Mouse (Mus musculus) layer of hippocampus, adult 9-10 months (tissue): ENCODE data around the gene Lss.
A peak's percentile ranks its signal among the peaks of the same experiment; 100 is the strongest.

Experiments used
- DNase-seq: peaks from one replicate; pipeline ENCODE4 v3.0.0; 2022; ENCODE audit warnings: low spot score

Gene Lss

DNA sequence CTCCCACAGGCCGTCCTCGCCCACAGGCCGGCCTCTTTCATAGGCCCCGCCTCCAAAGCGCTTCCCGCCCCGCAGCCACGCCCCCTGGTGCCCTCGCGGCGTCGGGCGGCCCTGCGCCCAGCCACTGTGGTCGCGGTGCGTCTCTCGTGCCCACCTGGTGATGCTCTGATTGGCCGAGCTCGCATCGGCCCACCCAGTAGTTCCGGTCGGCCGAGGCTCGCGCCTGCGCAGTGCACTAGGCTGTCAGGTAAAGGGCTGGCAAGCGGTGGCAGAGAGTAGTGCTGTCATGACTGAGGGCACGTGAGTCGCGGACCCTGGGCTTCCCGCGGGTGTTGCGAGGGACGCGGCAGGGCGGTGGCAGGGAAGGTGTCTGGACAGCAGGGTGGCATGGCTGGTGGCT lies at the start of gene Lss:
Lss (plus strand) TSS at position 214 of the 400 bp plus-strand sequence.
- peak; percentile 86 for DNase-seq

DNA sequence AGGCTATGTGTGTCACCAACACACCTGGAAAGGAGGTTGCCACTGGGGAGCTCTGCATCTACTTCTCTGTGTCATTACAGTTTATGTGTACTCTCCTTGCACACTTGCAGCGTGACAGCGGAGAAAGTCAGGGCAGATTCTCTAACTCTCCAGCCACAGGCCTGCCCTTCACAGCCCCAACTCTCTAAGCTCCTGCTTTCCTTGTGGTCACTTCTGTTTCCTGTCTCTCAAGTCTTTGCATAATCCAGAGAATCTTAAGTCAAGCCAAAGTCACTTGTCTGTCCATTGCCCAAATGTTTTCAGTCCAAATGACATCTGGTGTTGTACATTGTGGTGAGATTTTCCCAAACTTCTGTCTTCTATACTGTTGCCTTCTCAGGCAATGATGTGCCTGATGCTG lies 45.1 kb upstream of the Lss start:
- DNase-seq: no peak

DNA sequence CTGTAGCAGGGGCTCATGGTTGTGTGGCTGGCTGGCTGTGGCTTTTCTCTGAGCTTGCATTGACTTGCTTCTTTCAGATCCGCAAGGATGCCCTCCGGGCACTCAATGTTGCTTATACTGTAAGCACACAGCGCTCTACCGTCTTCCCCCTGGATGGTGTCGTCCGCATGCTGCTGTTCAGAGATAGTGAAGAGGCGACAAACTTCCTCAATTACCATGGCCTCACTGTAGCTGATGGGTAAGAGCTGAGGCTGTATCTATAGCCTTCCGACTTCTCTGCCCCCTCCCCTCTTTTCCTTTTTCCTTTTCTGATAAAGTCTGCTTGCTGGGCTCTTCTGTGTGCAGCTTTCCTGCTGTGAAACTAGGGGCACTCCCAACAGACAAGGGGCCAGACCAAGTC lies 43.1 kb upstream of the Lss start:
- no peak for DNase-seq

DNA sequence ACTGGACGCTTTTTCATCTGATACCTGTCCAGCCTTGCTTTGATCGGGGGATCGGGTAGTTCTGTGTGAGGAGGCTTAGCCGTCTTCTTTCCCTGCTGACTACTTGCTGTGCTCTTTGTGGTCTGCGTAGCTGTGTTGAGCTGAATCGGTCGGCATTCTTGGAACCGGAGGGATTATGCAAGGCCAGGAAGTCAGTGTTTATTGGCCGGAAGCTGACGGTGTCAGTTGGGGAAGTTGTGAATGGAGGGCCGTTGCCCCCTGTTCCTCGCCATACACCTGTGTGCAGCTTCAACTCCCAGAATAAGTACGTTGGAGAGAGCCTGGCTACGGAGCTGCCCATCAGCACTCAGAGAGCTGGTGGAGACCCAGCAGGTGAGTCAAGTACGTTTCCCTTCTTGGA lies 42.2 kb upstream of the Lss start:
- no peak for DNase-seq

DNA sequence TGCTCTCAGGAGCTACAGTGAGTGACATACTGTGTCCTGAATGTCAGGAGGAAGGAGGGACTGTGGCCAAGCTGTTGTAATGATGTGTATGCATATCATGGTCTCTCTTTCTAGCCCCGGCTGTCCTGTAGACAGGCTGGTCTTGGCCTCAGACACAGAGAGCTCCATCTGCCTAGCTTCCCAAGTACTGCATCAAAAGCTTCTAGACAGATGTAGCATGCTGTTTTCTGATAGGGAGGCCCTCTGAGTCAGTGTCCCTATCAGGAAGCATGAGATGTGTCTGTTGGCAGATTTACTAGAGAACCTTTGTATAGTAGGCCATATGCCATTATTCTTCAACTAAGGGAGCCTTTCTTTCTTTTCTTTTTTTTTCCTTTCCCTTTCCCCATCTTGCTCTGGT lies 37.9 kb upstream of the Lss start:
- no peak for DNase-seq

DNA sequence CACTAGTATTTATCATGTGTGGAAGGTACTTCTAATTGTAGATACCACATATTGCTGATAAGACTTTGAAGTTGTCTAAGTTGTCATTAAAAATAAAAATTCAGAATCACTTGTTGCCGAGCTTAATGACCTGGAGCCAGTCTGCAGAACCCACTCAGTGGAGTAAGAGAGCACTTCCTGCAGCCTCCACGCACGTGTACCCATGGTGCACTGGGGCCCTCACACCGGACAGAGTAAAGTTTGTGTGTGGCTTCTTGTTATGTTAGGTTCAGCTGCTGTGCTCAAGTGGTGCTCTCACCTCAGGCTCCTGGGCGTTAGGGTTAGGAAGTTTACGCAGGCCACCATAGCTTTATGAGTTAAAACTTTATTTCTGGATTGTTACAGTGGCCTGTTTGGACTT lies 35.9 kb upstream of the Lss start:
- DNase-seq: no peak

DNA sequence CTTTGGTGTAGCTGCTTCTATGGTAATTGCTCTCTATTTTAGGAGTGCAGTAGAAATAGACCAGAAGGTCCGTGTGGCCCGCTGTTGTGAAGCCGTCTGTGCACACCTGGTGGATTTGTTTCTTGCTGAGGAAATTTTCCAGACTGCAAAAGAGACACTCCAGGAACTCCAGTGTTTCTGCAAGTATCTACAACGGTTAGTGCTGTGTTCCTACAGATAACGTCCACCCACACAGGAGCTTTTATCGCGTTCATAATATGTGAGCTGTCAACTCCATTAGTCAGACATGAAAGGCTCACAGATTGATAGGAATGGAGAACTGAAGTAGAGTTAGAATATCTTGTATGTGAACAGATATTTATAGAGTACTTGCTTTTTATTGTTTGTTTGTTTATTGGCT lies 35.0 kb upstream of the Lss start:
- no peak for DNase-seq

DNA sequence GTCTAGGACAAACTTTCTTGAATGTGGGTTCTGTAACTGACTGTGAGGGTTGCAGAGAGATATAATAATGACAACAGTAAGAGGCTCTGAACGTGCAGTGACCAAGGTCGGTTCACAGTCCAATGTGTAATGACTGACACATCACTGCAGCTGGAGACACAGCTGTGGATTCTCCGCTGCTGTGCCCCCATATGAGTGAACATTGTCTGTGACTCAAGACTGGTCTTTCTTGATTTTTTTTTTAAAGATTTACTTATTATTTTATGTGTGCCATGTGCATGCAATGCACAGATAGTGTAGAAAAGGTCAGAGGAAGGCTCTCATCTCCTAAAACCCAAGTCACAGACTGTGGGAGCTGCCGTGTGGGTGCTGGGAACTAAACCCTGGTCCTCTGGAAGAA lies 33.9 kb upstream of the Lss start:
- no peak for DNase-seq

DNA sequence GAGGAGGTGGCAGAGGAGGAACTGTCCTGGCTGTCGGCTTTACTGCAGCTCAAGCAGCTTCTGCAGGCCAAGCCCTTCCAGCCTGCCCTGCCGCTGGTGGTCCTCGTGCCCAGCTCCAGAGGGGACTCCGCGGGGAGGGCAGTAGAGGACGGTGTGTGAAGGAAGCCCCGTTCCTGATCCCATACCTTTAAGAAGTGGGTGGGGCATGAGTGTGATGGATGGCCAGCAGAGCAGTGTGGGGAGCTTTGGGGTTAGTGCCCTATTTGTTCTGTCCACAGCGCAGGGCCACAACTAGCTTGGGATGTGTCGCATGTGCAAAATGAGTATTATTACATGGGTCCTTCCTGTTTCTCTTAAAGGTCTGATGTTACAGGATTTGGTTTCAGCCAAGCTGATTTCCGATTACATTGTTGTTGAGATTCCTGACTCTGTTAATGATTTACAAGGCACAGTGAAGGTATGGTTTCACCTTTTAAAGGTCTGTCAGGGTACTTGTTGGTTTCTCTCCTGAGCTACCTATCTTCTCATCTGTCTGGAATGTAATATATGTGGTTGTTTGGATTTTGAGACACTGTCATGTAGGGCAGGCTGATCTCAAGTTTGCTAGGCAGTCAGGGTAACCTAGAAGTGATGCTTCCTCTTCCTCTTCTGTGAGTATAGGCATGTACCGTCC lies 27.0 kb upstream of the Lss start:
- no peak for DNase-seq

DNA sequence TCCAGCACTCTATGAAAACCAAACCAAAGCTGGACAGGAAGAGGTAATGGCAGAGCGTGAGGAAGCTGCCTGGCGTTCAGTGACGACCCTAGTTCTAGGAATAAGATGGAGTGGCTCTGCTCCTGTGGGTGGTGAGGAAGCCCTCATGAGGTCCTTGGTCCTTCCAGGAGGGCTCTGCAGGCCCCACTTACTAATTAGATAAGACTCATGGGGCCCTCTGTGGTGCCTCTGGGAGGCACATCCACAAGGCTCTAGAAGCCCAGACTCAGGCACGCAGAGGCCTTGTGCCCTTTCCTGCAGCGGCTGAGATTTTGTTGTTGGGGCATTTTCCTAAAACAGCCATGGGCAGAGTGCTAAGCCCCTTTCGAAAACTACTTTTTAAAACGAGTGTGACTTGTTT lies 25.5 kb upstream of the Lss start:
- no peak for DNase-seq

DNA sequence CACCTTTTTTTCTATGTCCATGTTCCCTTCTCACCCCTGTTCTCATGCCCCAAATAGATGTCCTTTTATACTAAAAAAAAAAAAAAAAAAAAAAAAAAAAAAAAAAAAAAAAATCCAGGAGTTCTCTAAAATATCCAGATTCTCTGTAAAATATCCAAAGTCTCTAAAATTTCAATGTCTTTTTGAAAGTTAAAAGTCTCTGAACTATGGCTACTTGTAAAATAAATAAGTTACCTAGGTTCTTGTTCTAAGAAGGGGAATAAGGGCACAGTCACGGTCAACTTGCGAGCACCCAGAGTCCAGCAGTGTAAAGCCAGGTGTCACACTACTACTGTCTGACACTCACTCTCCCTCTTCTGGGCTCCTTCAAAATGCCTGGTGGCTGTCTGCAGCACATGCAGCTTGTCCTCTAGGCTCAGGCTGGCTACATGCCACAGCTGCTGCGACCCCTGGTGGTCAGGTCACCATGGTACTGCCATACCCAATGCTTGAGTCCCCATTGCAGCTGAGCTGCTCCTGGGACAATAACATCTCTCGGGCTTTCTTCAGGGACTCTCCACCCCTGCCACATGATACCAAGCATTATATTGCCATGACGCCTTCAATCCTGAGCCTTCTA lies 18.3 kb upstream of the Lss start:
- DNase-seq: no peak

DNA sequence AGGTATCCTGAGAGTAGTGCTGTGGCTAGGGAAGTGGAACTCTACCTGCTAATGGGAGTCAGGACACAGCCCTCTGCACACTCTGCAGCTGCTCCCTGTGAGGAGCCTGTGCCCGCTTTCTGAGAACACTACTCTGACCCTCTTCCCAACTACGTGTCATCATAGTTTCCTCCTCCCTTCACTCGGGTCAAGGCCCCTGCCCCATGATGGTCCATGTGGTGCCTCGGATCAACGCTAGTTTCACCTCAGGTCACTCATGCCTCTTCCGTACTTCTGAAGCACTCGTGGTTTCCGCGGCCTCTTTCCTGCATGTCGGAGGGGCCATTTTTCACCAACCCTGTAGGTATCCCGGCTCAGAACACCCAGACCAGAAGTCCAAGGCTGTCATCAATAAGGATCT lies 466 bp upstream of the Lss start:
- no peak for DNase-seq

DNA sequence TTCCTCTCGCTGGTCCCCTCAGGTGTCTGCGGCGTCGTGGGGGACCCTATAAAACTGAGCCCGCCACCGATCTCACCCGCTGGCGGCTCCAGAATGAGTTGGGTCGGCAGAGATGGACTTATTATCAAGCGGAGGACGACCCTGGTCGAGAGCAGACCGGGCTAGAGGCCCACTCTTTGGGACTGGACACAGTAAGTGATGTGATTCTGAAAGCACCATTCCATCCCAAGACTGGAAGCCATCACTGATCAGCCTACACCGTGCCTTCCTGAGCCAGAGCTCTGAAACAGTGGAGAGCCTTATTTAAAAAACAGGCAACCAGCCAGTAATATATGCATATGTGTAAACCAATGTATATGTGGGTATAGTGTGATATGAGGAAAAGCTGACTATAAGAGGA lies 440 bp downstream of the Lss start:
- no peak for DNase-seq

DNA sequence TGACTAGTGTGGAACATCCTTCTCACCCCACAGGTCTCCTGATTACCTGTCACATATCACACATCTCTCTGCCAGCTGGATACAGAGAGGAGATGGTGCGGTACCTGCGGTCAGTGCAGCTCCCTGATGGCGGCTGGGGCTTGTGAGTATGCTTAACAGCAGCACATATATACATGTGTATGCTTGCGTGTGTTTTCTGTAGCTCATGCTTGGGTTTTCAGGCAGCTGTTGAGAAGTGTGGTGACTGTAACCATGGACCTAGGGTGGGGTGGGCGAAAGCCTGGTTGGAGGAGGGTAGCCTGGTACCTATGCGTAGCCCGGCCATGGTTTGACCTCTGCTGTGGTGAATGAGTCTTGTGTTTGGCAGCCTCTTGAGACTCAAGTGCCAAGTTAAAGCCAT lies 4.1 kb downstream of the Lss start:
- no peak for DNase-seq

DNA sequence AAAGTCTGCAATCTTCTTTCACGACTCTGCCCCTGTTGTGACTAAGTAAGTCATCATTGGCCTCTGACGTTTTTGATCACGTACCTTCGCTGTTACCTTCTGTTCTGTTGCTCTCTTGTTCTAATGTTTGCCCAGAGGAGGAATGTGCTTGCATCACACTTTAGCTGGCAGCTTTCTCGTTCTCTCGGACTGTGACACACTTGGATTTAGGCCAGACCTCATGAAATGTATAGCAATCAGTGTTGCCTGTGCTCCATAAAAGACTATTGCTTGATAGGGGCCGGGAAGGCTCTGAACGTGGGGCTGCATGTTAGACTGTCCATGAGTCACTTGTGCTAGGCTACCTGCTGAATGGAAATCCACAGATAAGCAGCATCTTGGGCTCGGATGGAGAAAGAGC lies 6.2 kb downstream of the Lss start:
- no peak for DNase-seq

DNA sequence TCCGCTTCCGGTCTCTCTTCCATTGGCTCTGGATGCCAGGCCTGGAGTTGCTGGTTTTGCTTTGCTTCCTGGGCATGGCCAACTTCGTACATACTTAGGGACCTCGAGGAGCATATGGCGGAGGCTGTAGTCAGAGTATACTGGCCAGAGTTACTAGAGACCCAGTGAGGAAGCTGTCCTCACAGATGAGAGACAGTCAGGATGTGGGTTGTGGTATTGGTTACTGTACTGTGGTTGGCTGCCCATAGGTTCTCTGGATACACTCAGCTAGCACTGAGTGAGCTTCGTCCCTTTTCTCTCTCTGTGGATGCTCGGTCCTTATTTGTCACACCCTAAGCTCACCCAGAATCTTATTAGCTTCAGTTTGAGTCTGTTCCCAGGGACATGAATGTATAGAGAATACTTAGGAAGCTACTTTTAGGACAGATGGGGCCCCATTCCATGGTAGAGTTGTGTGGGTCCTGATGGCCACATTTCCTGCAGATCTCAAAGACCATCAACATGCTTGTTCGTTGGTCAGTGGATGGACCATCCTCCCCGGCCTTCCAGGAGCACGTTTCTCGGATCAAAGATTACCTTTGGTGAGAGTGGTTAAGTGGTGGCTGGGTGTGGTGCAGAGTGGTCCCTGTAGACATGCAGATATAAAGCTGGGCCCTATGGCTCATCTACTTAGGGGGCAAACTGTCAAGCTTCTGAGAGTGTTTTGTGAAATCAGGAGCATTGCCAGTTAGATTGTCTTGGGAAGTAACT lies 10.1 kb downstream of the Lss start:
- DNase-seq: no peak

DNA sequence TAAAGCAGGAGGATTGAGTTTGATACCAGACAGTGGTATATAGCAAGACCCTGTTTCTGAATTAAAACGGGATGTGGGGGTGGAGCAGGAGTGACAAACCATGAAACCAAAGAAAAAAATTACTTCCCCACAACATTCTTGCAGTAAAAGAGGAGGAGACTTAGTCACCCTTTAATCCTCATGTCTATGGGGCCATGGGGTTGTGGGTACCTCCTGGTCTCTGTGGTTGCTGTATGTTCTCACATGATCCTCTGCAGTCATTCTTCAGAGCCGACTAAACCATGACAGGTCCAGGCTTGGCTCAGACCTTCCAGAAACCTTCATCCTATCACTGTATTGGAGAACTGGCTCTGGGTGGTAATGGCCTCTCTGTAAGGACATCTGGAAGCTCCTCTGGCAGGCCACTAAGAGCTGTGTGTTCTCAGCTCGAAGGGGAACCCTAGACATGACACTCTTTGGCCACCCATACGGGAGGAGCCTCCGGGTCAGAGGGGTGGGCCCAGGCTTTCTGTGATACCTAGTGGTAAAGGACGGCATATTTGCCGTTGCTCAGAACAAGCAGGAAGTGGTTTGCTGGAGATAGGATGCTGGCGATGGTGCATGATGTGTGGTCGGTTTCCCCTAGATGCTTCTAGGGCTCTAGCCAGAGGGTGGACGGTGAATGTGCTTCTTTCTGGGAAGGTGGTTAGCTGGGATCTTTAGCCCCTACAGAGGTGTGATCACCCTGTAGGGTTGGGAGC lies 11.4 kb downstream of the Lss start:
- DNase-seq: no peak

DNA sequence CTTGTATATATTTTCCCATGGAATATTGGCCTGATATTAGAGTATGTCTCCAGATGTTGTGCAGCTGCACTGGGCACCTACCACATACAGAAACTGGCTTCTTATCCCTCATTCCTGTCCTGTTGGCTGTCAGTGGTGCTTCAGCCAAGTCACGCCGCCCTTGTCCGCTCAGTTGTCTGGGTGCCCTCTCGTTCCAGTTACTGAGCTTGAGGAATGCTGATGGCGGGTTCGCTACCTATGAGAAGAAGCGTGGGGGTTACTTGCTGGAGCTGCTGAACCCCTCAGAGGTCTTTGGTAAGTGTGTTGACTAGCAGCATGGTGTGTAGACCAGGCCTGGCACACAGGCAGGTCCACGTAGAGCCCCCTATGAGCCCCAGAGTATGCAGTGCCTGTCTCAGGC lies 15.2 kb downstream of the Lss start:
- DNase-seq: no peak

DNA sequence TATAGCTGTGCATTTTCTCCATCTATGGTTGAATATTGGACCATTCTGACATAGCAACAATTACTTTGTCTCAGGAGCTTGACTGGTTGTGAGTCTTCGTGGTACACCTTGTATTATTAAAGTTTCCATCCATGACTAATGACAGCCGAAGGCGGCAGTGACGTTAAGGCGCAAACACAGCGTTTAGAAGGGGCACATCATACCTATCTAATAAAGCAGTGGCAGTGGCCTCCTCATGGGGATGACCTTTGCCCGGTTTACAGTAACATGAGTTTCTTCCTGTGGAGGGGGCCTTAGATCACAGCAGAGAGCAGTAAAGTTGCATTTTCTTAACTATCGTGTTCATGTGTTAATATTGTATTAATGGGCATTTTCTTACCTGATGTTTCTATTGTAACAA lies 16.8 kb downstream of the Lss start:
- no peak for DNase-seq

DNA sequence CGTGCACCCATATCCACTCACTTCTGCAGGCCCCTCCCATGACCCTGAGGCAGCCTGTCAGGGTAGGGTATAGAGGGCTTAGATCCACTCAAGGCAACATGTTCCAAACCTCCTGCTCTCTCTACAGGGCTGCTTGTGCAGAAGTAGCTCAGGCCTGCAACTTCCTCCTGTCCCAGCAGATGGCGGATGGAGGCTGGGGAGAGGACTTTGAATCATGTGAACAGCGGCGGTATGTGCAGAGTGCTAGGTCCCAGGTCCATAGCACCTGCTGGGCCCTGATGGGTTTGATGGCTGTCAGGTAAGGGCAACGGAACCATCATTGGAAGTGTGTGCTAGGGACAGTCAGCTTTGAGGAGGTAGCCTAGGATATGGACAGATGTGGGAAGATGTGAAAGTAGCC lies 19.1 kb downstream of the Lss start:
- DNase-seq: no peak

DNA sequence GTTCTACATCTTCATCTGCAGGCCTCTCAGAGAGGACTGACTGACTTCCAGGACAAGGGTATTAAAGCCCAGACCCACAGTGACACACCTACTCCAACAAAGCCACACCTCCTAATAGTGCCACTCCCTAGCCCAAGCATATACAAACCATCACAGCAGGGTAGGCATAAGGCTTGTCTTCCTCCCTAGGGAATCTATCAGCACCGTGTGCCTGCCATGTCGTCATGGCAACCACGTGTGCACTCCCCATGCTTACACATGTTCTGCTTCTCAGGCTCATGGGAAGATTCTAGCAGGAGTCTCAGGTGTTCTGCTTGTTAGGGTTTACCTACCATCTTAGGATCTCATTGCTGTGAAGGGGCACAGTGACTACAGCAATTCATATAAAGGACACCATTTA lies 20.2 kb downstream of the Lss start:
- DNase-seq: no peak

DNA sequence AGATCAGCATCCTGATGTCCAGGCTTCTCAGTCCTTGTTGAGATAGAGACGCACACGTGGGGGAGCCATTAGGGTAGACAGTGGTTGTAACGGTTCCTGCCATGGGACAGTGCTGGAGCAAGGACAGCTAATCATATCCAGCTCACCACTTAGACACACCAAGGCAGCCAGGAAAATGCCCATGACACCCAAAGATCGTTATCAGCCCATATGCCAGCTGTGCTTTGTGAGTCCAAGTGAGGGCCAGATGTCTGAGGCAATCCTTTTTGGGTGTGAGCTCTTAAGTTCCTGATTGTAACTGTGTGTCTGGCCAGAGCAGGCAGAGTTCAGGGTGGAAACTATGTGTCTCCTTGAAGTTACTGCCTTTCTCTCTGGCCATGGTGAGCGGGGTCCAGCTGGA lies 22.7 kb downstream of the Lss start:
- DNase-seq: no peak

DNA sequence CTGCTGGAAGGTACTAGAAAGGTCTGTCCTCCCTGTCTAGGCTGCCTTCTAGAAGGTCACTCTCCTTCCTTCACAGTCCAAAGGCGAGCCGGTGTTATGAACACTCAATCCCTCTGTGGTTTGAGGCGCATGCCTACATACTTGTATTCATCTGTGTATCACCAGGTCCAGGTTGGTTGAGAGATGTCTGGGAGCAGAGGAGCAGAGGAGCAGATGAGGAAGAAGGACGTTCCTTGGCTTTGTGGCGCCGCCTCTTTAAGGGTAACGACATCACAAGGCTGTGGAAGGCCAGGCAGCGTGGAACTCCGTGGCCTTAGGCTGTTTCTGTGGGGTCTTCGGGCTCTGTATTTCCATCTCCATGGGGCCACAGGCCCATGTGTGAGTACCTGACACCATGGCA lies 30.6 kb downstream of the Lss start, which contains the start of gene Spatc1l:
Spatc1l (plus strand) TSS at position 301 of the 400 bp plus-strand sequence.
- DNase-seq: no peak
